Mouse (Mus musculus) MN1 (cell line): Measurements from ENCODE around the gene Evi2.

Source experiments
- DNase-seq: peaks from one replicate; pipeline ENCODE4 v3.0.0-alpha.2; 2016; ENCODE audit warnings: low spot score

The Evi2 gene

DNA sequence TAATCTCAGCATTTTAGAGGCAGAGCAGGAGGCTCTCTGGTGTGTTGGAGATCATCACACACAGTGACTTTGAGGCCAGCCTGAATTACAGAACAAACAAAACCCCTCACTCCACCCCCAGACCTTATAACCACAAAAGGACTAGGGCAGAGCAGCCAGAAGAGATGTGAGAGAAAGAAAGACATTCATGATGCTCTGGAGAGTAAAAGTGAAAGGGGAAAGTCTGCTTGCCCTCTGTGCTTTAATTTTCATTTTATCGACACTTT is 6.1 kb downstream of the Evi2 start:
- DNase-seq, result no peak

DNA sequence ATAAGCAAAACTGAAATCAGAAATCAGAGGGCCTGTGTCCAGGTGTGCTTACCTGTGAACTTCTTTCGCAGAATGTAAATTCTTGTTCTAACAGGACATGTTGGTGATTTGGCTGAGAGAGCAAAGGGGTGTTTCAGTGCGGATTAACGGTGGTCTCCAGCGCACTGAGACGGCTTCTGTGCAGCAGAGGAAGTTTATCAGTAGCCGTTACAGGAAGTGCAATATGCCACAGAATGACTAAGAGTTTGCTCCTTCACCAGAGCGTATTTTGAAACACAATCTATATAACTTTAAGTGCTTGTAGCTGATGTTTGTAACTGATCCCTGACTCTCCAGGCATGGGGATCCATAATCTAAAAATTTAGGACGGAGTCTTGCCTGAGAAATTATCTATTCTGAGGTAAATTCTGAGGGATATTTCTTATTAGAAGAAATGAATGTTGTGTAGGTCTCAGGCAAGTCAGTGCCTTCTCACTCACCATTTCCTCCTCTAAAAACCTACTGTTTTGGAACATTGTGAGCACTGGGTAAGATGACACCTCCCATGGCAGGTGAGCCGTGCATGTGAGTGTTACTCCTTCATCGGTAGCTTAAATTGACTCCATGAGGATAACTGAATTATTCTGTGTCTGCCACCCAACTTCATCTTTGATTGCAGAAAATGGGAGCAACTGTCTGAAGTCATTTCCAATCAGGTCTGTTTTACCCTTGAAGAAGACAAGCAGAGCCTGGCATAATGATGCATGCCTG is 6.7 kb downstream of the Evi2 start, which contains the start of gene Evi2b:
TSS of gene Evi2b (minus strand) at position 203 of the 750 bp plus-strand sequence.
- no peak for DNase-seq

DNA sequence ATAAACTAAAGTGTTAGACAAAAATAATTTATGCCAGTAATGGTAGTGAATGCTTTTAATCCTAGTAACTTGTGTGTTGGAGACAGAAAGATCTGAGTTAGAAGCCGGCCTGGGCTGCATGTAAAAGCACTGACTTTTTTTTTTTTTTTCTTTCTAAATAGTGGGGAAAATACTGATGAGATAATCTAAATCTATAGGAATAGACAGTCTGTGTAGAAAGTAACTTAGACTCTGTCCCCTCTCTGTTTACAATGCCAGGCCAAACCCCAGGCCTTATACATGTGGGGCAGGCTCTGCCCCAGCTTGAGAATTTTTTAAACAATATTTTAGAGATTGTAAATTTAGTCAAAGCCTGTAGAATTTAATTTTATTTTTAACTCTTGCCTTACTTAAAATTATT is 7.4 kb downstream of the Evi2 start:
- no peak for DNase-seq

DNA sequence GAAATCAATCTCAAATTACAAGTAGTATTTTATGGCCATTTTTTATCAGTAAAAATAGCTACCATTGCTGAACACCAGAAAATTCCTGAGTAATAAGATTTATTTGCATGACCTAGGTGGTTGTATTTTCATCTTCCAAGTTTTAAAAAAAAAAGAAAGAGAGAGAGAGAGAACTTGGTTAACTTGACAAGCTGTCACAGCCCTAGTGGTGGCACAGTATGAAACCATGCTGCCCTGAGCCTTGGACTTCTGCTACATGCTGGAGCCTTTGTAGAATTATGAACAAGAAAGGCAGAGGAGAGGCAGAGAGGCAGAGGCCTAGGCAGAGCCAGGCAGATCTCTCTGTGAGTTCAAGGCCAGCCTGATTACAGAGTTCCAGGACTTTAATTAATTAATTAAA is 8.5 kb downstream of the Evi2 start:
- no peak for DNase-seq

DNA sequence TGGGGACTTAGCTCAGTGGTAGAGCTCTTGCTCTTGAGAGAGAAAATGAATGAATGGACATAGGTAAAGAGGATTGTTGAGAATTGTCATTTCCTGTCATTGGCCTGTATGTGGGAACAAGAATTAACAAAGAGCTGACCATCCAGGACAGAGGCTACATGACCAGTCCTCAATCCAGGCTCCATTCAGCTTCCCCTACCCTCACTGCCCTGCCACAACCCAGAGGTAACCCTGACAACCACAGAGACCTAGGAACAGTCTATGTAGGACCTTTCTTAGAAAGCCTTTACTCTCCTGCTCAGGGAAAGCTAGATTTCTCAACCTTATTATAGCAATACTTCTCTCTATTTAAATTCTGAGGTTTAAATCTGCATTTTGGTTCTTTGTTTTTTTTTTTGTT is 9.6 kb downstream of the Evi2 start:
- DNase-seq, result no peak

DNA sequence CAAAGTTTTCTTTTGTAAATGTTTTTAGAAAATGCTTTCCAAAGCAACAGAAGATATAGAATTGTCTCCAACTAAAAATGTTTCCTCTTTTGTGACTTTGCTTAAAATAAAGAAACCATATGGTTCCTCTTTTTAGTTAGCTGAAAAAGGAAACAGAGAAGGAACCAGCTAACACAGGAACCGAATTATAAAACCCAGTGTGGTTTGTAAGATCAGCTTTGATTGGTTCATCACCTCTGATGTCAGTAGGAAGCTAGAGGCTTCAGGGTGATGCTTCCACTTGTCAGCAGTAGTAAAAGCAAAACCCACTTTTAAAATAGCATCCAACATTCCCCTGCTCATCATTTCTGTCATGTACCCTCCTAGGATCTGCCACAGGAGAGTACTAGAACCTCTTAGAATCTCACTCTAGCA is 10.5 kb downstream of the Evi2 start:
- DNase-seq, result no peak

DNA sequence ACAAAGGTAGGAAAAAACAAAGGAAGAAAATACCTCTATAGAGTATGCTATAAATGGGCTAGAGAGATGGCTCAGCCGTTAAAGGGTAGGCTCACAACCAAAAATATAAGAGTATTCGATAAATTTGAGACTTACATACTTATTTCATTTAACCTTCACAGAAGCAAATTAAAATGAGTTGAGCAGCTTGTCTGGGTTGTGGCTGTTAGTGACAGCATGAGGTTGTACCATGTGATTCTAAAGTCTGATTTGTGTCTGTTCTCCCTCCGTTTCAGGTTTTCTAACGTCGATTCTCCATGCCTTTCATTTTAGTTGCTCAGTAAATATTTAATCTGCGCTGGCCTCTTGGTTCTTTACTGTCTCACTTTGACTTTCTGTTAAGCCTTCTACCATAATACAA is 11.1 kb downstream of the Evi2 start:
- no peak for DNase-seq

DNA sequence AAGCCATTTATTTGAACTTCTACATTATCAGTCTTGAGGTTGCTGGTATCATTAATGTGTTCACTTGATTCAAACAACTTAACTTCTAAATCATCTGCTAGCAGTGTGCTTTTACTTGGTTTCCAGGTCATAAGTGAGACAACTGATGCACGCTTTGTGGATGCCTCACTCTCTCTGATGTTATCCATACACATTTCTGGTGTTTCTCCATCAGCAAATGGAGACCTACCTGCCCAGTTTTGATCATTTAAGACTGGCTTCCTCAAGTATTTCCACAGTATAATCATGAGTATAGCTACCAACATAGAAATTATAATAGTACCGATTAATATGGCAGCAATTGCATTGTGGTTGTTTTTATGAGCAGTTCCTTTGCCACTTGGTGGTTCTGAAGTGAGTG is 14.6 kb downstream of the Evi2 start:
- no peak for DNase-seq

DNA sequence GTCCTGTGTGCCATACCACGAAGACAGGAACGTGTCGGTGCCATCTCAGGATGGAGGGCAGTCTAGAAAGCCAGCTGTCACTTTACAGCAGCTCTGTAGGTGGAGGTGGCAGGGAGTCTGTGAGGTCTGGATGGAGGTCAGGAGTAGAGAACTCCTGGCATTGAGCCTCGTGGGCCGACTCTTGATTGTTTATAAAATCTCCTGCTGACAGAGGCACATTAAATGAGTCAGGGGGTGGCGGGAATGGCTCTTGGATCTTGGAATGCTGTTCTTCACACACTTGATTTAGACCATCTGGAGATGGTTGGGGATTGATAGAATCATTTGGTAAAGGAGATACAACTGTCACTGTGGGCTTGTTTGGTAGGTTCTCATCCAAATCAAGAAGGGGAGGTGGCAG is 15.1 kb downstream of the Evi2 start:
- DNase-seq, result no peak

DNA sequence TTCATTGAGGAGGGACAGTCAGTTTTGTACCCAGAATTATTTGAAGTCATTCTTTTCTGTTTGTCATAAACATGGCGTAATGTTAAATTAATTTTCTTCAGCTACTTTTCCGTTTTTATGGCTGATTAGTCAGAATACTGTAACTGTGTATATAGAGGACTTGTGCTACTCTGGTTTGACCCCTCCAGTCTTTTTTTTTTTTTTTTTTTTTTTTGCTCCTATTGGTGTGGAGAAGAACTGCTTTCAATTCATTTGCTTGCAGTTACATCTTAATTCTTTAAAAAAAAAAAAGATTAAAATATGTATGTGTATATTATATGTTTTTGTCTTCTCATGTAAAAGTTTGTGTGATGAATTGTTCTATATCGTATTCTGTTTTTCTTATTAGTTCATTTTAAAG is 18.4 kb downstream of the Evi2 start:
- no peak for DNase-seq

DNA sequence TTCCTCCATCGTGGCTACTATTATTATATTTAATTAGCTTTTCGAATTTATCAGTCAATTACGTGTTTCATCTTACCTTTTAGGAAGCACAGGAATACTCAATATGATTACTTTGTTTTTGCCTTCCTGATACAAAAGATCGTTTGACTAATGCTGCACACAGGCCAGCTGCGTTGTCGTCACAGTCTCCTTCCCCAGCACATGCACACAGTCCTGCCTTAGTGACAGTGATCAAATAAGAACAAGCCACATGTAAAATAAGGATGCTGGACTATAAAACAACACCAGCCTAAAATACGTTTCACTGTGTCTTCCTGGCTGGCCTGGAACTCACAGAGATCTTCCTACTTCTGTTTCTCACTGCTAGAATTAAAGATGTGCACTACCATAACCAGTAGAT is 25.9 kb downstream of the Evi2 start:
- DNase-seq, result no peak

DNA sequence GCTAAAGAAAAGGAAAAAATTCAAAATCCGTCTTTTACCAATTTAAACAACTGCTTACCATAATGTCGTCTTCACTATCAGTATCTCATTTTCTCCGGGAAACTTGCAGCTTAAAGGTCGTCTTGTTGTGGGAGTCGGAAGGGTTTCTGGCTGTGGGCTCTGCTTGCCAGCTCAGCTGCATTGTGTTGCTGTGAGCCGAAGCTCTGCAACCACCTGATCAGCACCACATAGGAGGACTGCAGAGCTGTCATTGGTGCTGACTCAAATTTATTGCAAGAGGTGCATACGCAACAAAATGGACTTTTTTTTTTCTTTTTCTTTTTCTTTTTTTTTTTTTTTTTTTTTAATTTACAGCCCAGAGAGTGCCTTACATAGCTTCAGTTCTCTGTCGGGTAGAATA is 26.5 kb downstream of the Evi2 start, which contains the start of gene Omg:
TSS of gene Omg (minus strand) at position 240 of the 400 bp plus-strand sequence.
- no peak for DNase-seq

DNA sequence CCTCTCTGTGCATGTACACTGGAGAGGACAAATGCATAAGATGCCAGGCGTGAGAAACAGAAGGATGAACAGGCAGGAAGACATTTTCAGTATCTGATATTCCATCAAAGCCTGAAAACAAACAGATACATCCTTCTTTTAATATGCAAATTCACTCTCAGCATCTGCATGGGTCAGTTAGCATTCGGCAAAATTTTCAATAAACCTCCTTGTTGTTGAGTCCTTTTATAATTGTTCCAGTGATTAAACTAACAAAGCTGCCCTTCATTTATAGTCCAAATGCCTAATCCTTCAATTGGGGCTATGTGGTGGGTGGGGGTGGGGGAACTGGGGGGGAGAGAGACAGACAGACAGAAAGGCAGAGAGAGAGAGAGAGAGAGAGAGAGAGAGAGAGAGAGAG is 27.5 kb downstream of the Evi2 start:
- DNase-seq, result no peak

DNA sequence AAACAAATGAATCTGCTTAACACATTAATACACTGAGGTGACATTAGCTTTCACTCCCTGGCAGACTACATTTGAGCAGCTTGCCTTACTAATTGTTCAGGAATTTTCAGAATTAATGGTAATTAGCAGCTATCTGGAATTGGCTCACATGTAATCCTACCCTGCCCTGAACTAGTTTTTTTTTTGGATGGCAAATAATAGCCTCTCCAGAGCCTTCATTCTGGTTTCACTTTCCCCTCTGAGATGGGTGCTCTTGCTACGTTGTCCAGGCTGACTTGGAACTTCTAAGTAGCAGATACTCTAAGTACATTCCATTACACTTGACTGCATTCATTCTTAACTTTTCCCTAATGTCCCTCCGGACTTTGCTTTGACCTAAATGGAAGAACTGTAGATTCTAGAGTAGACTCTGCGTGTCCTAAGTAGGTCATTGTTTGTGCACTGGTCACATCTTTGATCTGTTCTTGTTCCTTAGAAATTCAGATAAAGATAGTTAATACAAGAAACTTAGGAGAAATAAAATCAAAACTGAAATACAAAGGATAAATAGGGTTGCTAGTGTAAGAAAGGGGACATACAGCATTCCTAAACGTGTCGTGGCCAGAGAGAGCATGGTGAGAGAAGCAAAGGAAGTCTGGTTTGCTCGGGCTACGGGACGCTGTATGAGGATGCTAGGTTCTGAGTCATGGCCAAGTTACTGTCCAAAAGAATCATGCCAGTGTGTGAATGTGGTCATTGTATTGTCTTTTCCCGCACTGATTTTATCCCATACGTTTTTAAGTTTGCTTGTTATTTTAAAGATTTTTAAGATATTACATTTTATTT is 35.2 kb downstream of the Evi2 start:
- DNase-seq, result no peak

DNA sequence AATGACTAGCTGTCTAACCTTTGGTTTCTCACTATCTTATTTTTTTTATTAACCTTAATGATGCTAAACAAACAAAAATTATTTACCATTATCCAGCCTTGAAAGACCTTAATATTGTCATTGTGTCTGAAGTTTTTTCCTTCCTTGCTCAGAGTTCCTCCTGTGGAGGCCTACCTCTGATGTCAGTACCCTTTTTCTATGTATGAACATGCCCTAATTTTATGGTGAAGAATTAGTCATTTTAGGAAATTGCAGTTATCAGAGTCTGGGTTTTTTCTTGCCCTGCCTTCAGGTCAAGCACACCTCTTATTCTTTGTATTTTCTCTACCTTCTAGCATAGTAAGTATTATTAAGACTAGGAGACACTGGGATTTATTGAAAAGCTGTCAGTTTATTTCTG is 45.7 kb downstream of the Evi2 start:
- DNase-seq, result no peak

DNA sequence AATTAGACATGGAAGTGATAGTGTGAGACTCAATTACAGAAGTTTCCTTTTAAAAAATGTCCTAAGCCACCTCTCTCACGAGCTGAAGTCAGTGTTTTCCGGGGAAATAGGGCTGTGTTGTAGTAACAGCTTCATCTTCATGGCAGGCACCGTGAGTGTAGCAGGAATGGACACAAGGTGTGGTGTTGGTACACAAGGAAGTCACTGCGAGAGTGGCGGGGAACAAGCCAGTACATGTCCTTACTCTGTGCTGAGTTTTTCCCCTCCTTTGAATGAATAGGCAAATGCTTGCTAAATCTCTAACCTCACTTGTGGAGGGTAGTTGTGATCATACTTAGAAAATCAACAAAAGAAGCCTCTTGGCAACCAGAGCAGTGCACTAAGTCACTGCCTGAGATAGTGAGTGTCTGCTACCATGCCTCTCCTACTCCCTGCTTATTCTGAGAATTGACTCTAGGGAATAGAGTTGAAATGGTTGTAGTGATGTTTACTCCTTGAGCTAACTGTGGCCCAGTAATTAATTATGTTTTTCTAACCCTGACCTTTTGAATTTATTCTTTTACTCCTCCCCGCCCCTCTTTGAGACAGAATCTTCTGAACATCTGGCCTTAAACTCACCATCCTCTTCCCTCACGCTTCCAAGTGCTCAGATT is 46.4 kb downstream of the Evi2 start:
- no peak for DNase-seq

DNA sequence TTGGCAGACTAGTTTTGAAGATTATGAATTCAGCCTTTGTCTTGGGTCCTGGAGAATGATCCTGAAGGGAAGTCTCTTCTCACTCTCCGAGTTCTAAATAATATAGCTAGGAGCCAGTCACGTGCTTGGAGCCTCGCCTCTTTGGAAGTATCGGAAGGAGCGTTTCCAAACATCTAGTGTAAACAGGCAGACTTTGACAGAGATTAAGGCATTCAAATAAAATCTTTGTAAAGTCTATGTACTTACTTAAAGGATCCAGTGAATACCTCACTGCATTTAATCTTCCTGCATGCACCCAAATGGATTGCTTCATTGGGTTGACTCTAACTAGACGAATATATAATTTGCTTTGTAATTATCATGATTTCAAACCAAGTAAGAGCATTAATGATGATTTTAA is 47.0 kb downstream of the Evi2 start:
- DNase-seq, result no peak

DNA sequence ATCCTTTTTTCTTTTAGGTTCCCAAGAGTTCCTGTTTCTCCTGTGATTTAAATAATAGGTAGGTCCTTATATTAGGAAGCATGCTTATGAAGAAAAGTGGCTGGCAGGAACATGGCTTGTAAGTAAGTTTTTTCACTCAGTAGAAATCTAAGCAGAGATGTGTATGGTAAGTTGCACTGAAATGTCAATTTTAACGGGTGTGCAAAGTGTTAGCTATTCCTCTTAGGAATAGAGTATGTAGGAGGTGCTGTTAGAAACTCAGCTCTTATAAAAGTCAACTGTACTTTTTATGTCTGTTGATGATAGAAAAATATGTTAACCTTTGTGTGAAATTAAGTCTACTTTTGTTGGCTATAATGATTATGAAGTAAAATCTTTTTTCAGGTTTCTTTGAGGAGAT is 62.3 kb downstream of the Evi2 start:
- no peak for DNase-seq
